Mouse (Mus musculus) bone marrow, adult 2 months (tissue): Measurements from ENCODE around the gene Cfi.

Source experiments
- CTCF ChIP-seq: fragments of 200-500 bp; IDR thresholded peaks from 2 replicates; pipeline ENCODE4 v1.5.1; 2011; ENCODE audit warnings: low read length, control low read depth; ENCODE audit not compliant: control insufficient read depth, insufficient read depth
- POLR2A ChIP-seq: fragments of 200-500 bp; IDR thresholded peaks from 2 replicates; pipeline ENCODE4 v1.6.1; 2011; ENCODE audit warnings: low read depth, mild to moderate bottlenecking, control low read depth, low read length, borderline replicate concordance; ENCODE audit not compliant: control insufficient read depth

GRCm38 (mm10) chr3:129821736-129822135, 13.9 kb upstream of the Cfi start:
- TF ChIP-seq CTCF (no peak), POLR2A (no peak)
